Mouse (Mus musculus): Measurements from ENCODE around the gene Hist3h2ba. TPM values are rescaled to one million over a fixed set of nuclear protein-coding genes. Genes with fewer than 3 reads are reported as not detected.

The Hist3h2ba gene
- total and polyA plus RNA-seq, 3 experiments = 0.21 to 48.2 TPM; not detected in 1

- H3K4me3 ChIP-seq (ENCODE audit: control insufficient read depth in 1 of 2, insufficient read depth in 1 of 2, low read depth in 2 of 2, low read length in 2 of 2) = no peak overlapping the region
These were observed 12.9 kb downstream of the Hist3h2ba start for GRCm38 (mm10) chr11:58961364-58962177.

GRCm38 (mm10) chr11:58963543-58963942 lies 14.8 kb downstream of the Hist3h2ba start:
- Histone ChIP-seq H3K9ac (ENCODE audit: control insufficient read depth, low read depth, low read length, poor library complexity, severe bottlenecking) (no peak overlapping the region), H3K4me3 (ENCODE audit: control insufficient read depth in 1 of 2, insufficient read depth in 1 of 2, low read depth in 2 of 2, low read length in 2 of 2) (no peak overlapping the region), H3K9me3 (replicated peaks; ENCODE audit: insufficient read depth, low read length) (no peaks in the 10 kb centered on the region), H3K36me3 (ENCODE audit: control insufficient read depth in 1 of 2, insufficient read depth in 2 of 2, low read length in 2 of 2) (no peaks in the 10 kb centered on the region; a peak in 1 of 4 replicates), H3K27ac (ENCODE audit: control insufficient read depth, low read depth, low read length) (no peak overlapping the region), H3K27me3 (ENCODE audit: control insufficient read depth in 1 of 2, insufficient read depth in 2 of 2, low read length in 2 of 2) (no peaks in the 10 kb centered on the region), H3K79me2 (ENCODE audit: control insufficient read depth, insufficient read depth, low read length, poor library complexity) (no peaks in the 10 kb centered on the region), H3K4me1 (ENCODE audit: control insufficient read depth in 1 of 2, insufficient read depth in 2 of 2, low read length in 2 of 2) (no peaks in the 10 kb centered on the region)
- TF ChIP-seq HCFC1 (IDR thresholded peaks at IDR 0.05; ENCODE audit: low read depth, low read length) = no peak
- TF ChIP-seq EP300 (IDR thresholded peaks at IDR 0.05; ENCODE audit: low read depth in 1 of 2, low read length in 2 of 2) = no peak
- no peak for TF ChIP-seq E2F4 (IDR thresholded peaks at IDR 0.05; ENCODE audit: borderline replicate concordance, low read depth, low read length)
- TF ChIP-seq NELFE (IDR thresholded peaks at IDR 0.05; ENCODE audit: low read depth, low read length) = no peak
- no peak for TF ChIP-seq CTCF (IDR thresholded peaks at IDR 0.05 in 2 of 3, conservative IDR thresholded peaks at IDR 0.05 in 1 of 3; ENCODE audit: control insufficient read depth in 1 of 3, insufficient read depth in 1 of 3, low read depth in 2 of 3, low read length in 3 of 3, poor library complexity in 1 of 3, severe bottlenecking in 1 of 3)
- TF ChIP-seq SMC3 (IDR thresholded peaks at IDR 0.05; ENCODE audit: low read depth, low read length) = no peak
- no peak for TF ChIP-seq POLR2AphosphoS5 (IDR thresholded peaks at IDR 0.05; ENCODE audit: borderline replicate concordance, low read depth, low read length)
- no peak for TF ChIP-seq ELF1 (IDR thresholded peaks at IDR 0.05; ENCODE audit: low read depth, low read length)
- DNase-seq (ENCODE audit: low read depth, low spot score) = no peak

More at GRCm38 (mm10) chr11:58961364-58962177, 12.9 kb downstream of the Hist3h2ba start:
- H3K27me3 ChIP-seq (ENCODE audit: control insufficient read depth in 1 of 2, insufficient read depth in 2 of 2, low read length in 2 of 2) = no peaks in the 10 kb centered on the region
- H3K9me3 ChIP-seq (replicated peaks; ENCODE audit: insufficient read depth, low read length) = no peaks in the 10 kb centered on the region
- TF ChIP-seq RCOR1 (IDR thresholded peaks at IDR 0.05; ENCODE audit: low read depth, low read length) (no peak), CTCF (IDR thresholded peaks at IDR 0.05 in 2 of 3, conservative IDR thresholded peaks at IDR 0.05 in 1 of 3; ENCODE audit: control insufficient read depth in 1 of 3, insufficient read depth in 1 of 3, low read depth in 2 of 3, low read length in 3 of 3, poor library complexity in 1 of 3, severe bottlenecking in 1 of 3) (no peak)
- H3K36me3 ChIP-seq (ENCODE audit: control insufficient read depth in 1 of 2, insufficient read depth in 2 of 2, low read length in 2 of 2) = peaks cover 0 to 4% of the 10 kb centered on the region in 2 experiments; a peak in 2 of 4 replicates
- peaks cover 0 to 5% of the 10 kb centered on the region in 2 experiments; a peak in 2 of 4 replicates for H3K4me1 ChIP-seq (ENCODE audit: control insufficient read depth in 1 of 2, insufficient read depth in 2 of 2, low read length in 2 of 2)
- H3K9ac ChIP-seq (ENCODE audit: control insufficient read depth, low read depth, low read length, poor library complexity, severe bottlenecking) = no peak overlapping the region
- H3K79me2 ChIP-seq (ENCODE audit: control insufficient read depth, insufficient read depth, low read length, poor library complexity) = no peaks in the 10 kb centered on the region
- H3K27ac ChIP-seq (ENCODE audit: control insufficient read depth, low read depth, low read length) = no peak overlapping the region
- DNase-seq (ENCODE audit: low read depth, low spot score) = no peak

GRCm38 (mm10) chr11:58964216-58964615 lies 15.5 kb downstream of the Hist3h2ba start:
- Histone ChIP-seq H3K27me3 (ENCODE audit: control insufficient read depth in 1 of 2, insufficient read depth in 2 of 2, low read length in 2 of 2) (no peaks in the 10 kb centered on the region), H3K27ac (ENCODE audit: control insufficient read depth, low read depth, low read length) (no peak overlapping the region), H3K9ac (ENCODE audit: control insufficient read depth, low read depth, low read length, poor library complexity, severe bottlenecking) (no peak overlapping the region), H3K4me3 (ENCODE audit: control insufficient read depth in 1 of 2, insufficient read depth in 1 of 2, low read depth in 2 of 2, low read length in 2 of 2) (no peak overlapping the region), H3K36me3 (ENCODE audit: control insufficient read depth in 1 of 2, insufficient read depth in 2 of 2, low read length in 2 of 2) (no peaks in the 10 kb centered on the region; a peak in 1 of 4 replicates), H3K9me3 (replicated peaks; ENCODE audit: insufficient read depth, low read length) (no peaks in the 10 kb centered on the region), H3K79me2 (ENCODE audit: control insufficient read depth, insufficient read depth, low read length, poor library complexity) (no peaks in the 10 kb centered on the region), H3K4me1 (ENCODE audit: control insufficient read depth in 1 of 2, insufficient read depth in 2 of 2, low read length in 2 of 2) (0 out of 4 replicates have a peak, but pooled peaks cover 0 to 5% of the 10 kb centered on the region in 2 experiments)
- DNase-seq (ENCODE audit: low read depth, low spot score) = no peak
- TF ChIP-seq TBP (IDR thresholded peaks at IDR 0.05; ENCODE audit: low read depth, low read length) (no peak), MAZ (IDR thresholded peaks at IDR 0.05; ENCODE audit: low read depth, low read length) (no peak), TCF12 (IDR thresholded peaks at IDR 0.05; ENCODE audit: low read depth, low read length) (no peak), ELF1 (IDR thresholded peaks at IDR 0.05; ENCODE audit: low read depth, low read length) (no peak), USF2 (IDR thresholded peaks at IDR 0.05; ENCODE audit: borderline replicate concordance in 1 of 2, insufficient read depth in 1 of 2, low read depth in 1 of 2, low read length in 2 of 2) (no peak), SIN3A (IDR thresholded peaks at IDR 0.05; ENCODE audit: low read length) (no peak)

Data from MEL (cell line).